Mouse (Mus musculus) cerebellum, postnatal 25 days (tissue): ENCODE measurements around the gene Trim7.
"Not testable (repeated sequence)": the region's sequence is repeated elsewhere in the genome, so short reads cannot be mapped to it uniquely, and the experiment has no call there.

Source experiments
- DNase-seq, 2 experiments: peaks; one replicate each; pipeline ENCODE4 v3.0.0; 2021; ENCODE audit warnings: mixed read lengths in 2 of 2

Gene Trim7

GRCm38 (mm10) chr11:48852624-48853473 lies 26.9 kb downstream of the Trim7 start:
- peak in 1 of 2 experiments; percentile 45 for DNase-seq

- DNase-seq, result peak; percentile 92 to 95
These were observed 27.7 kb downstream of the Trim7 start for GRCm38 (mm10) chr11:48853474-48854180.

GRCm38 (mm10) chr11:48859014-48859413 lies 33.1 kb downstream of the Trim7 start:
- DNase-seq, result peak in 1 of 2 experiments; percentile 74

- DNase-seq, result no peak
These were observed 36.9 kb downstream of the Trim7 start for GRCm38 (mm10) chr11:48862784-48863319.

GRCm38 (mm10) chr11:48863808-48864207 lies 37.9 kb downstream of the Trim7 start:
- no peak for DNase-seq

- no peak for DNase-seq
These were observed 40.5 kb downstream of the Trim7 start for GRCm38 (mm10) chr11:48866481-48866880.

GRCm38 (mm10) chr11:48869380-48870110 lies 43.6 kb downstream of the Trim7 start:
- no peak for DNase-seq

GRCm38 (mm10) chr11:48870781-48871180 lies 44.8 kb downstream of the Trim7 start:
- no peak for DNase-seq

- DNase-seq, result peak; percentile 46 to 64
These were observed 45.3 kb downstream of the Trim7 start, which contains the start of gene Irgm1 for GRCm38 (mm10) chr11:48871201-48871772. Irgm1 (minus strand) TSS chr11:48871683.

GRCm38 (mm10) chr11:48871817-48872541 lies 46.0 kb downstream of the Trim7 start:
- peak; percentile 32 to 41 for DNase-seq

- DNase-seq, result no peak
These were observed 46.9 kb downstream of the Trim7 start for GRCm38 (mm10) chr11:48872695-48873300.

- DNase-seq, result no peak
These were observed 47.8 kb downstream of the Trim7 start for GRCm38 (mm10) chr11:48873591-48874290.

GRCm38 (mm10) chr11:48874465-48874864 lies 48.5 kb downstream of the Trim7 start:
- peak; percentile 25 to 65 for DNase-seq

GRCm38 (mm10) chr11:48875343-48875837 lies 49.5 kb downstream of the Trim7 start:
- not testable (repeated sequence) for DNase-seq

GRCm38 (mm10) chr11:48876680-48877079 lies 50.7 kb downstream of the Trim7 start:
- no peak for DNase-seq

GRCm38 (mm10) chr11:48898812-48899431 lies 73.0 kb downstream of the Trim7 start:
- DNase-seq, result no peak

GRCm38 (mm10) chr11:48900654-48901566 lies 75.0 kb downstream of the Trim7 start:
- DNase-seq, result not testable (repeated sequence)

GRCm38 (mm10) chr11:48901567-48901930 lies 75.6 kb downstream of the Trim7 start:
- not testable (repeated sequence) for DNase-seq
